Mouse (Mus musculus) adrenal gland, postnatal 4 days (tissue): ENCODE results near the gene Itgb1bp1. TPM values are rescaled to one million over a fixed set of nuclear protein-coding genes. Genes with fewer than 3 reads are reported as not detected.

Experiments used
- DNase-seq, 2 experiments: peaks; one replicate each; pipeline ENCODE4 v3.0.0; 2021 to 2022; ENCODE audit warnings: low spot score in 2 of 2, mixed read lengths in 2 of 2
- total RNA-seq, 2 experiments: library from RNA; stranded (reverse); gene quantifications; 2 replicates each; pipeline ENCODE4 v1.2.3; 2021

The Itgb1bp1 gene
- total RNA-seq, 2 experiments from 2014 or later = 53.9 to 57.4 TPM

DNA sequence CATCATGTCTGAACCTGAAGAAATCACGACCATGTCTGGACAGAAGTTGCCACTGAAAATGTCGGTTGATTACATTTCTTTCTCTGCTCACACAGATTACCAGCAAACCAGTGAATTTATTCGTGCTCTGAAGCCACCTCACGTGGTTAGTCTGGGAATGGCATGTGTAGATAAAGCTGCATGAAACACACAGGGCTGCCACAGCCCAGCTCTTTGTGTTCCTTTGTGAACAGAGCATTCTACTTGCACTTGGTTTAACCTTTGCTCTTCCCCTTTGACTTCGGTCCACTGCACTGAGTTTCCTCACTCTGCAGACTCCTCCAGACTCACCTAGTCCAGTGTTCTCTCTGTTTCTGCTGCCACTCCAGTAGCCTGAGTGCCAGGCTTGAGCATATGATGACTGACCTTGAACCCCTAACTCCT lies 16.3 kb upstream of the Itgb1bp1 start:
- no peak for DNase-seq

DNA sequence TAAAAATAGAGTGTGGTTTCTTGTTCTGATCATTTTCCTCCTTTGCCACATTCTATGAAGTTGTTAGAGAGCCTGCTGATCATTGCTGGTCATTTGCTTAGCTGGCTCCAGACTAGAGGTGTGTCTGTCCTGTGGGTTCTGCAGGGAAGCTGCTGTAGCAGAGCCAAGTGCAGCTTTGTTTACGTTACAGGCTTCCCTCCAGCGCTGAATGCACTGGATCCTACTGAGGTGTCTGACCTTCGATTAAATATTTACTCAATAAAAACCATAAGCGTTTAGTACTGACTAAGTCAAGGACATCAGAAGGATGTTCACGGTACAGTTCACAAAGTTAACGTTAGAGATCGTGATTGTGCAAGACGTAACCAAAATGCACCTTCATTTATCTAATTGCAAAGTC lies 15.8 kb upstream of the Itgb1bp1 start:
- DNase-seq = no peak

DNA sequence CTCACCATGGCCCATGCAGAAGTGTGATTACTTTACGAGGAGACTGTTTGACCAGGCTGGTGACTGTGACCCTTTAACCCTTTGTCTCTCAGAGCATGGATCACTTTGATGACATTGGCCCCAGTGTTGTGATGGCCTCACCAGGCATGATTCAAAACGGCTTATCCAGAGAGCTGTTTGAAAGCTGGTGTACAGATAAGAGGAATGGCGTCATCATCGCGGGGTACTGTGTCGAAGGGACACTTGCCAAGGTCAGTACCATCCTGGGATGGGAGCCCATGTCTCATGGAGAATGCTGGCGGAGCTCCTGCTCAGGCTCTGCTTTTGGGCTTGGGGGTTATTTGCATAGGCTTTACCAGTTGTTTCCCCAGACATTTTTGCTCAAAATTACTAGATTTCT lies 15.2 kb upstream of the Itgb1bp1 start:
- peak in 1 of 2 experiments; percentile 20 for DNase-seq

DNA sequence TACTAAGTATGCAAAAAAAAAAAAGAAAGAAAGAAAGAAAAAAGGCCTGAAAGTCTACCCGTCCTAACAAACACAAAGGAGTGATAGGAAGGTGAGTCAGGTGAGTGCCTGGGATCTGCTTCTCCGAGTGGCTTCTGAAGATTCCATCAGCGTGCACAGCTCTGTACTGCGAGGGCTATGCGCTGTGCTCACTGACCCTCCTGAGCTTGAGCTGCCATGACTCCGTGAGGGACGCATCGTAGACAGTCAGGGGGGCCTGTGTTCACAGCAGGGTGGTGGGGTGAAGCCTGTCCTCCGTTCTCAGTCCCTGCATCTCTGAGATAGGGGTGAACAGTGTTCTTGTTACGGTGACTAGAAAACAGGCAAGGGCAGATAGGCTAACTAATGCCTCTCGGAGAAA lies 12.8 kb upstream of the Itgb1bp1 start:
- no peak for DNase-seq

DNA sequence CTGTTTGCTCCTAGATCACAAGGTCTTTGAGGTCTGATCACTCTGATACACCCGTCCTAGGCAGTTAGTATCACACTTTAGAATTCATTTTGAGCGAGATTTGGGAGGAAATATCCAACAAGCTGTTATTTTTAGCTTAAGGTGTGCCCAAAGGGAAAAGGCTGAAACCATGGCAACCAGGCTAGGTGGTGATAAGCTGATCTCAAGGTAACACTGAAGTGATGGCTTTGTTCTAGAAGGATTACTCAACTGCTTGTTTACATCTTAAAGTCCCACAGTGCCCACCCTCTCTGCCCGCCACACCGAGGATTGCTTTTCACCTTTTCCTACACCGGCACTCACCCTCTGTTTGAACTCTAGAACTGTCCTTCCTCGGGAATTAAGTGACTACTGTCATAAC lies 3.6 kb upstream of the Itgb1bp1 start:
- no peak for DNase-seq

DNA sequence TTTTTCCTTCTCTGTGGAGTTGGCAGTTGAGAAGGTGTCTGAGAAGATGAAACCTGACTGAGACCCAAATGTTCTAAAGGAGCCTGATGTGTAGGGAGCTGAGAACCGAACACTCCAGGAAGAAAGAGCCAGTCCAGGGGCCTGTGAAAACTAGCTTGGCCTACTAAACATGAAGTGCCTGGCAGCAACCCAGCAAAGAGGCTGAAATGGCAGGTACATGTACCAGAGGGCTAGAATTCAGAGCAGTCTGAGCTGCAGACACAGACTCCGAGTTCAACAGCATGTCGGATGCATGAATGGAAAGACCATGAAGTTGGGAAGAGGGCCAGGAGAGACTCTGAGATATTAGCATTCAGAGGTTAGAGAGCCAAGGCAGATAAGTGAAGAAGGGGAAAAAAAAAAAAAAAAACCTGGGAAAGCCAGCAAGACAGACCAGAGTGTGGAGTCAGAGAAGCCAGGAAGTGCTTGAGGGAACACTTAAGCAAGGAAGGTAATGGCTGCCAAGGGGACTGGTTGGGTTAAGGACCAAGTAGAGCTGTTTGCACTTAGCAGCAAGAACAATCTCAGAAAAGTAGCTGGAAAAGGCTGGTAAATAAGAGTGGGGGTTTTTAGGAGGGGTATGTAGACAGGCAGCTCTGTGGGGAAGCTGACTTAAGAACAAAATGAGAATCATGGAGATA lies 2.8 kb upstream of the Itgb1bp1 start:
- DNase-seq = no peak

DNA sequence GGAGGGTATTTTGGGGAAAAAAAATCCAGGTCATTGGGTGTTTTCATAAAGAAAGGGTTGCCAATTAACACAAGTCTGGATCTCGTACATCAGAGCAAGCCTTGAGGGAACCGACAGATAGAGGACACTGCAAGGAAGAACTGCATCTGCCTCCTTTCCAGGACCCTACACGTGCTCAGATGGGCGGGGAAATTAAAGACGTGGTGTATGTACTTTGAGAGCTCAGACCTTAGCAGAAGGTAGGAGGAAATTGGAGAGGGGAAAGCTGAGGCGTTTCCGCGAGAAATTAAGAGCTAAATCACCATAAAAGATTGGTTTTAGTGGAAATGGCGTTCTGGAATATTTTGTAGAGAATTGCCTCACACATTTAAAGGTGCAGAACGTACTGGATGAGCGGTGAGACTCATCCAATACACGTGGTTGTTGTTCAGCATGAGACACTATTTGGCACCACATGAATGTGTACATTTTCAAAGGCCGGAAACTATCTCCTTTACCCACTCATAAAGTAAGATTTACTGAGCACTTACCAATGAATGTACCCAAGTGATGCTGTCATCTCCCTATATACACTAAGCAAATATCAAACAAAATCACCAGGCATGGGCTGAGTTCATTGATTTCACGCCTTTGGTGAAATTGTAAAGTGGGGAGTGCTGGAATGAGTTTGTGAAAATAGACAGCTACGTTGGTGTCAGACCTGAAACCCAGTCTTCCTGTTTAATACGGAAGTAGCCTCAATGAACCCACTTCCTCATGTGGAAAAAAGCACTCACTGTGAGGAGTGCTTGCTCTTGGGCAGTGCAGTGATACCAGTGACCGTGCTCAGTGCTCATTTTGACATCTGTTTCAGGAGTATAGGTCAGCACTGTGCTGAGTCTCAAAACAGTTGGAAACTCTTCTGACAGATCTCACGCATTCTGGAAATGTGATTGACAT lies 897 bp upstream of the Itgb1bp1 start:
- DNase-seq = no peak

DNA sequence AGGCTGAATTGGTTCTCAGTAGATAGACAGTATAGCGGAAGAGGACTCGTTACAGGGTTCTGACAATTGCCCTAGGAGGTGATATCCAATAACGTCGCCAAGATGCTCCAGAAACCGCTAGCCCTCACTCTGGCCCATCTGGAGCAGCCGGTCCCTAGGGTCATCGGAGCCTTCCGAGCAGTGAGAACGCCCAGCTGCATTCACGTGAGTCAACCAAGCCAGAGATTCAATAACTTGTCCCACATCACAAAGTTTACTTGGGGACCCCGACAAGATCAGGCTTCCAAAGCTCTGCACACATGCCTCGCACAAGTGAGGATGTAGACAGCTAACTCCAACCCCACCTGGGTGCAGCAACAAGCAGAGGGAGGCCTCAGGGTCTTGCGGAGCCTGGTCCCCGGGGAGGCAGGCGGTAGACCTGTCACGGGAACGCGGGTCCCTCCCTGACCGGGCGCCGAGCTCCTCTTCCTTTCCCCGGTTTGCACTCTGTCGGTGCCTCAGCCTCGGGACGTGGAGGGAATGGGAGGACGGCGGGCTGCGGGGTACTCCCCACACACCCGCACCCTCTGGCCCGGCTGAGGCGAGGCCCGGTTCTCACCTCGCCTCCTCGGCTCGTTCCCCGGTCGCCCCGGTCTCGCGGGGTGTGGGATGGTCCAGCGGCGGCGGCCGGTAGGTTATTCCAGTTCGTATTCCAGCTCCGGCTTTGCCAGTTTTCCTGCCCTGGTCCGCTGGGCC lies 409 bp downstream of the Itgb1bp1 start:
- peak in 1 of 2 experiments; percentile 96 for DNase-seq

DNA sequence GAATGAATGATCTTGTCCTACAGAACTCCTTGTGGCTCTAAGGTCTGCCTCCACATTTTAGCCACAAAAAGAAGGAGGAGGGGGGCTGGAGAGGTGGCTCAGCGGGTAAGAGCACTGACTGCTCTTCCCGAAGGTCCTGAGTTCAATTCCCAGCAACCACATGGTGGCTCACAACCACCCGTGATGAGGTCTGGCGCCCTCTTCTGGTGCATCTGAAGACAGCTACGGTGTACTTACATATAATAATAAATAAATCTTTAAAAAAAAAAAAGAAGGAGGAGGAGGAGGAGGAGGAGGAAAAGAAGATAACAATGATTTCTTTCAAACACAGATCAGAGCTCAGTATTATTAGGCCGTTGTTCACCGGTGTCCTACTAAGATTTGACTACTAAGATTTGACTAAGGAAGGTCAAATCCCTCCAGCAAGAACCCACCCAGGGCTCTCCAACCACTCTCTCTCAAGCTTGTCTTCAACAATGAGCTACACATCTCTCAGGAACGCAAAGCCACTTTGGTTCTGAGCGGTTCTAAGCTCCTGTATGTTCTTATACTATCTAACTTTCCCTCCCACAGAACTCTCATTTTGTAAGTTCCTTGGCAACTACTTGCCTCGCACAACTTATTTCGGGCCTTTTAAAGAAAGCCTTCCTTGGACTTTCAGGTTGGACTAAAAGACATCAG lies 1.2 kb downstream of the Itgb1bp1 start, which contains the start of gene Cpsf3:
Gene Cpsf3 (plus strand): TSS at position 631 of the 681 bp plus-strand sequence.
- no peak for DNase-seq

DNA sequence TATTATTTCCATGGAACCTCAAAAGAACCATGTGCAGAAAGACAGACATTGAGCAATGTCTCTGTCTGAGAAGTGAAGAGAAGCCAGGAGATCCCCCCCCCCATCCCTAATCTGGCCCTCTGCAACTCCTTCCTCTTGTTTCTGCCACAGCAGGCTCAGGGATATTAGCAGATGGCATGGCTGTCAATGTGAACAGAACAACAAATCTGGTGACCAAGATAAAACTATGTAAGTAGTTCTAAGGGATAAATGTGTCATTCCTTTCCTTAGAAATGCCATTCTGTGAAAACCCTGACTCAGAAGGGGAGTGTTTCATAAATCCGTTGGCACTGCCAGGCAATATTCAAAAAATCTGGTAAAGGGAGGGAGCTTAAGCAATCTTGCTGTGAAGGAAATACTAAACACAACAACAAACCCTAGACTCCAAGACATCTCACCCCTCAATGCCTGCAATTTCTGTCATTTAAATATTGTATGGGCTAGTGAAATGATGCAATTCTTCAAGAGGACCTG lies 8.7 kb downstream of the Itgb1bp1 start:
- no peak for DNase-seq

DNA sequence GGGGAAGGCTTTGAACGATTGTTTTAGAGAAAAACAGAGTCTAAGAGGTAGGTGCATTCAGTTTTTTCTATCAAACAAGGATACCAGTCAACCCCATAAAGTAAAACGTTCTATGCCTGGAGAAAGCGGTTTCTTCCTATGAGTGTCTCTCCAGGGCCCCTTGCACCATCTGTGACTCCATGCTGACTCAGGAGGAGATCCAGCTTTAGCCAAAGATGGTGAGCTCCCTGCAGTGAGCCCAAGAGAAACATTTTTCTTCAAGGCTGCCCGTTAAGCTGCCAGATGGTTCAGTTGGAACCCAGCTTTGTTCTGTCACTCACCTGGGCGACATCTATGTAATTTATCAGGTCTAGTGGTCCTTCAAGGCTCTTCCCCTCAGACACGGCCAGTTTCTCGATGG lies 11.6 kb downstream of the Itgb1bp1 start:
- no peak for DNase-seq

DNA sequence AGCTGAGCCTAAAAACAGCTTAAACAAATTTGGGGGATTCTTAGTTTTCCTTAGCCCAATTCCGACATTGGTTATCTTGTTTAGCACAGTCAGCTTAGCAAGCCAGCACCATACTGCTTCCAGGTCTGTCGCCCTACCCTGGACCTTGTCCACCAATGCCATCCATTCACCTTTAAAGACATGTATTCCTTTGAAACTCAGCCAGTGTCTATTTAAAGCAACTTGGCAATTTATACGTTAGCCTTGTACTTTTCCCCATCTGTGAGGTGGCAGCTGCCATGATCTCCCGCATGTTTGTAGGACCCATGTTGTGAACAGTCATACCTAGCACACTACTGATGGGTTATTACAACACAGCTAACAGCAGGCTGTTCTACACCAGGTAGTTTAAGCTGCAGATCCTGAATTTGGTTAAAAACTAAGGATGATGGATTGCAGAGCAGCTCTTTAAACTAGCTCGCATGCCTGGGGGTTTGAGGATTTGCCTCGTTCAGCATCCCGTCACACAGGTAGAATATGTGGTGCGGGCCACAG lies 17.9 kb downstream of the Itgb1bp1 start:
- DNase-seq = no peak

DNA sequence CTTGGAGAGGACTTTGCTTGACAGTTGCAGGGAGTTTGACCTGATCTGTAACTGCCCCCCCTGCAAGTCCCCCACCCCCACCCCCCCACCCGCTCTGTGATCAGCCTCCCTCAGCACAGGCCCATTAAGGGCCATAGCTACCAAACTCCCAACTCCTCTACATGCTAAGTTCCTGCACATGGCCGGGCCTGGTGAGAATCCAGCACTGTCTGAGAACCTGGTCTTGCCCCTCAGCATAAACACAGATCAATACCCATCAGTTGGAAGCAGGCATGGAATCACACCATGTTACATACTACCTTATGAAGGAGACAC lies 19.3 kb downstream of the Itgb1bp1 start:
- DNase-seq = no peak

DNA sequence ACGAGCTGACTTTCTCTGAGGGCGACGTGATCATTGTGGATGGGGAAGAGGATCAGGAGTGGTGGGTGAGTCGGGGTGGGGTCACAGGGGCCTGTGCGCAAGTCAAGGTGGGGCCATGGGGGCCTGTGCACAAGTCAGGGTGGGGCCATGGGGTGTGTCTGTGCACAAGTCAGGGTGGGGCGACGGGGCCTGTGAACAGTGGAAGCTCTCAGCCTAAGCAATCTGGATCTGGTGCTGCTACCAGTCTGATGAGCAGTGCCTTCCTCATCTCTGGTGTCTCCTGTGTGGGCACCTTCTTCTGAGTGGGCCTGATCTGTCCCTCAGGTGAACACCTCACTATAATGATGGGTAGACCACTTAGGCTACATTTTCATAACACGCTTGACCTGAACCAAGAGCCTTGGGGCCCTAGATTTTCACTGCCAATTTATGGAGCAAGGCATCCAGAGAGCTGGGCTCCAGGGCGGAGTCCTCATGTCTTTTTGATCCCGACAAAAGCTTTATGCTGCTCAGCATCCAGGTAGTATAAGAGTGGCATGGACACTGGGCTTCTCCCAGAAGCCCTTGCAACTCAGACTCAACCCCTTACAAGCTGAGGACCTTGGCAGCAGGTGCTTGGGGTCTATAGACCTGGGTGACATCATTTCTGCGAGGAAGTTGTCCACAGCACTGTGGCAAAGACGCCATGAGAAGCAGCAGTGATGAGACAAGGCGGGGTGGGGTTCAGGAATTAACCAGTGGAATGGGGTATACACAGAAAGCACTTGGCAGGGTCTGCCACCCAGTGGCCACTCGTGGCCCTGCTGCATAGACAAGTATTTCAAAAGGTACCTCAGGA lies 19.9 kb downstream of the Itgb1bp1 start:
- peak in 1 of 2 experiments; percentile 31 for DNase-seq

DNA sequence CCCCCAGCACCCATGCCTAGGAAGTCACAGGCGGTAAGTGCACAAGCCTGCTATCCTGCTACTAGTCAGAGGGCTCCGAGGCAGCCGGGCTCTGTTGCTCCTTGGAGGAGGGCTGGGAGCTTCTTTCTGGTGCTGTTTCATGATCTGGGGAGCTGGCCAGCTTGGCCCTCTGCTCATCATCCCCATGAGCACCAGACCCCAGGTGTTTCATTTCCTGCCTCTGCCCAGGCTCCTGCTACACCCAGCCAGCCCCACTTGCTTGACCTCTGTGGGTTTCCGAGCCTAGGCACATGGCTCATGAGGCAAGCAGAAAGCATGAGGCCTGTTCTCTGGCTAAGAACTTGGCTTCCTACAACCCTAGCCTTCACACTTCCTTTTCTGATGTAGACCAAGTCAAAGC lies 20.6 kb downstream of the Itgb1bp1 start:
- no peak for DNase-seq

DNA sequence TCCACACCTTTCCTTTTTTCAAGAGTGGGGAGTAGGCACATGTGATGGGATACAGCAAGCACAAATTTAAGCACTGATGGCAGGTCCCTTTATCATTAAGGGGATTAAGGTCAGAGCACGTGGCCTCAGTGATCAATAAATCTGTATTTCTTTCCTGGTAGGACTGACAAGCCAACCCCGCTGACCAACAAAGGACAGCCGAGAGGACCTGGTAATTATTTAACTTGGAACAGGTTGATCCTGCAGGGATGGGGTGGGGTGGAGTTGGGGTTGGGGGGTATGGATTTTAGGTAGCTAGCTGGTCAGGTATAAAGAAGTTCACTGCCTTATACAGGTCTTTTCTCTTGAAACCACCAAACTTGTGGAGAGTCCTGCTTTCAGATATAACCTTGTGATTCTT lies 21.1 kb downstream of the Itgb1bp1 start:
- no peak for DNase-seq

DNA sequence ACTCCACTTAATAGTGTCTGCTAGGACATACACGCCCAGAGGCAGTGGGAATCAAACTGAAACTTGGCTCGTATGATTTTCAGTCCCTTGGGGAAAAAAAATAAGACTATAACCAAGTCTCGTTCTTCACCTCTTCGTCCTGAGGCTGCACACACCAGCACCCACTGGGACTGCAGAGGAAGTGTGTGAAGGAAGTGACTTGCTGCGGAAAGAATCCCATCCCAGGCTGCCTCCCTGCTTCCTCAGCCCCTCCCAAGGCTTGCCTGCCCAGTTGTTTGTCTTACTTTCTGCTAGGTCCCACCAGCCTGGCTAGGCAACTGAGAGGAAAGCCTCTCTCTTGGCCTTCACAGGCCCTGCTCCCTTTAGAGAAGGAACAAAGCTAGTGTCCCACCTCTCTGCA lies 21.8 kb downstream of the Itgb1bp1 start:
- DNase-seq = no peak

DNA sequence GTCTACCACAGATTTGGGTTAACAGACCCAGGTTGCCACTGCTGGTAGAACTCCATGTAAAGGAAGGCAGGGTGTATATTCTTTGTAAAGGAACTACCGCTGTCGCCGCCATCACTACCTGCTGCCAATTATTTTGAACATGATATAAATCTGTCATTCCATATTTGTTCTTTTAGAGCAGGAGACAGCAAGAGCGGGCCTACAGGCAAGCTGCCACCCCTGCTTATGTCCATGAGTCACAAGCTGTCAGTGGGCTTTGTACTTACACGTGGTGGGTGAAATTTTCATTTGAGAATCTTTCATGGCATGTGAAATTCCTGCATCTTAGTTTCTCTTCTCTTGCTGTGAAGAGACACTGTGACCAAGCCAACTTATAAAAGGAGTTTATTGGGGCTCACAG lies 22.8 kb downstream of the Itgb1bp1 start:
- DNase-seq = no peak

DNA sequence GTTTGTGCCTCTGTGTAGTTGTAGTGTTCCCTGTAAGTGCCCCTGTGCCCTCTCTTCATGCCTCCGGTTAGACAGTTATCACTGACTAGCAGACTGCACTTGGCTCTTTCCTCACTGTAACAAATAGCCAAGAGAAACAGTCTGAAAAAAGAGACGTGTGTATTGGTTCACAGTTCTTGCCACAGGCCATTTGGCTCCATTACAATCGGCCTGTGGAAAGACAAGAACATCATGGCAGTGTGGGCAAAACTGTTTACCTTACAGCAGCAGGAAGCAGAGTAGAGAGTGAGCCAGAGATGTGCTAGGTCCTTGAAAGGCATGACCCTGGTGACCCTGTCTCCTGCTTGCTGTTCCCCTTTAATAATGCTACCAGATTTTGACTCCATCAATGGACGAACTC lies 24.6 kb downstream of the Itgb1bp1 start:
- no peak for DNase-seq
